Comparison of ENCODE assay signal across 10 mouse cellular contexts in genomic region chr7:122199296-122199695, GRCm38 (mm10). TPM values are rescaled to one million over a fixed set of nuclear protein-coding genes. Genes with fewer than 3 reads are reported as not detected.
DNase-seq lines count a peak whose midpoint lies in the region; ATAC-seq and TF ChIP-seq lines count a peak whose summit lies in the region.
"Had no signal": no experiment of that assay in that cellular context is flagged by ENCODE, and none has a peak within 500 bp of the region (broad histone marks: within the 10 kb centered on the region; RNA-seq: fewer than 3 reads in every experiment).

No protein-coding gene starts in this region.

- H3K27ac ChIP-seq in cerebellum, adult 2 months (ENCODE audit: insufficient read depth, low read length): no peak overlapping the region
- H3K27ac ChIP-seq in limb, embryonic 14.5 days (replicated peaks; ENCODE audit: low read depth, low read length): no peak overlapping the region
- no peak overlapping the region for H3K27ac ChIP-seq in limb, embryonic 10.5 days

- no peaks in the 10 kb centered on the region for H3K4me1 ChIP-seq in cerebellum, adult 2 months (ENCODE audit: control insufficient read depth, insufficient read depth, low read length)
- no peaks in the 10 kb centered on the region for H3K4me1 ChIP-seq in limb, embryonic 14.5 days (ENCODE audit: control insufficient read depth, insufficient read depth, low read length)
- no peaks in the 10 kb centered on the region for H3K4me1 ChIP-seq in limb, embryonic 10.5 days

- TF ChIP-seq CTCF in cerebellum, adult 2 months (IDR thresholded peaks at IDR 0.05; ENCODE audit: borderline replicate concordance, insufficient read depth, low read depth, low read length): peak; percentile 36; the same call in 1 of the 2 replicates
- peak; percentile 54; the same call in 1 of the 2 replicates for TF ChIP-seq CTCF in brain, embryonic 14.5 days (IDR thresholded peaks at IDR 0.05; ENCODE audit: borderline replicate concordance, extremely low read depth, insufficient read depth, insufficient read length)

- no peak overlapping the region for H3K9ac ChIP-seq in limb, embryonic 14.5 days (ENCODE audit: low read depth, low read length, severe bottlenecking)

- no peak for ATAC-seq in limb, embryonic 14.5 days (ENCODE audit: low FRiP score, low read depth)

- H3K27me3 ChIP-seq in cerebellum, adult 2 months (ENCODE audit: control insufficient read depth, insufficient read depth, low read length): no peaks in the 10 kb centered on the region
- H3K27me3 ChIP-seq in limb, embryonic 14.5 days (ENCODE audit: control insufficient read depth, insufficient read depth, low read length): no peaks in the 10 kb centered on the region
- no peaks in the 10 kb centered on the region for H3K27me3 ChIP-seq in limb, embryonic 10.5 days (ENCODE audit: low read depth, poor library complexity, severe bottlenecking)

- peak in 1 of 2 experiments; percentile 26 for DNase-seq in cerebellum, adult 2 months
- DNase-seq in cerebellum, postnatal 4 days (ENCODE audit: low spot score in 2 of 2): no peak
- peak; percentile 31 for DNase-seq in limb, embryonic 14.5 days (ENCODE audit: low spot score)
- DNase-seq in limb, embryonic 10.5 days (ENCODE audit: low spot score): no peak
- peak; percentile 63 for DNase-seq in brain, embryonic 14.5 days (ENCODE audit: low read depth)
- DNase-seq in layer of hippocampus, adult 18-20 months (ENCODE audit: low spot score in 2 of 2): peak; percentile 5 to 54
- DNase-seq in retina, postnatal 1 day: peak; percentile 69
- DNase-seq in ovary, adult 18-20 months (ENCODE audit: low spot score): no peak

- 32% methylated on average over 5 of the region's 5 CpGs for WGBS in cerebellum, adult 2 months
- WGBS in limb, embryonic 14.5 days: 23% methylated on average over 5 of the region's 5 CpGs
- 36% methylated on average over 5 of the region's 5 CpGs for WGBS in limb, embryonic 10.5 days

- no peaks in the 10 kb centered on the region for H3K9me3 ChIP-seq in limb, embryonic 14.5 days (ENCODE audit: control insufficient read depth, low read length)
- H3K9me3 ChIP-seq in limb, embryonic 10.5 days (replicated peaks): no peaks in the 10 kb centered on the region

- no peak overlapping the region for H3K4me3 ChIP-seq in cerebellum, adult 2 months (replicated peaks; ENCODE audit: insufficient read depth, low read depth, low read length)
- H3K4me3 ChIP-seq in limb, embryonic 14.5 days (replicated peaks; ENCODE audit: low read length): no peak overlapping the region
- H3K4me3 ChIP-seq in limb, embryonic 10.5 days: no peak overlapping the region
- H3K4me3 ChIP-seq: myocyte had no signal

- no peak overlapping the region for H3K4me2 ChIP-seq in limb, embryonic 14.5 days (replicated peaks; ENCODE audit: low read depth, low read length, severe bottlenecking)

- no peak for TF ChIP-seq POLR2A in cerebellum, adult 2 months (IDR thresholded peaks at IDR 0.05; ENCODE audit: borderline replicate concordance, insufficient read depth, low read length)
- TF ChIP-seq POLR2A in limb, embryonic 14.5 days (IDR thresholded peaks at IDR 0.05; ENCODE audit: borderline replicate concordance, extremely low read depth, insufficient read depth, insufficient read length): no peak
- TF ChIP-seq POLR2A in brain, embryonic 14.5 days (IDR thresholded peaks at IDR 0.05; ENCODE audit: borderline replicate concordance, extremely low read depth, insufficient read depth, insufficient read length, poor library complexity, severe bottlenecking): no peak

- H3K36me3 ChIP-seq in limb, embryonic 14.5 days (ENCODE audit: control insufficient read depth, insufficient read depth, low read length): no peaks in the 10 kb centered on the region
- H3K36me3 ChIP-seq in limb, embryonic 10.5 days: no peaks in the 10 kb centered on the region

RNA-seq across cellular contexts. Expression of gene Ern2, which starts 13.3 kb away (rescaled TPM):
- 0.11 and 0.21 TPM in 2 replicates for polyA plus RNA-seq in cerebellum, adult 2 months (2012; rRNA removed)
- polyA plus RNA-seq in limb, embryonic 14.5 days (2012; rRNA removed): 0.05 TPM in 1 of 2 replicates, not detected in the other
- not detected in 2 replicates for polyA plus RNA-seq in limb, embryonic 14.5 days (2014; fragmentation: Nextera tagmentation; extraction: Ambion mirVana)
- polyA plus RNA-seq in limb, embryonic 10.5 days (2016; fragmentation: Nextera tagmentation; extraction: Ambion mirVana): not detected in 2 replicates
- polyA plus RNA-seq in brain, embryonic 14.5 days (2012; rRNA removed): 1.8 and 1.9 TPM in 2 replicates
- total RNA-seq in layer of hippocampus, adult 18-20 months (2021): 1 to 10 TPM in 1 of 2 experiments, under 1 TPM in 1; 0.36 to 1.1 TPM
- total RNA-seq: heart, postnatal 36 days had no signal
- polyA plus RNA-seq: myocyte had no signal

RNA-seq across cellular contexts. Expression of gene Chp2, which starts 20.0 kb away (rescaled TPM):
- polyA plus RNA-seq in cerebellum, adult 2 months (2012; rRNA removed): 0.29 and 0.46 TPM in 2 replicates
- 0.15 and 0.18 TPM in 2 replicates for polyA plus RNA-seq in limb, embryonic 14.5 days (2012; rRNA removed)
- polyA plus RNA-seq in limb, embryonic 14.5 days (2014; fragmentation: Nextera tagmentation; extraction: Ambion mirVana): 0.18 and 0.45 TPM in 2 replicates
- not detected in 2 replicates for polyA plus RNA-seq in limb, embryonic 10.5 days (2016; fragmentation: Nextera tagmentation; extraction: Ambion mirVana)
- polyA plus RNA-seq in brain, embryonic 14.5 days (2012; rRNA removed): 1.5 and 1.9 TPM in 2 replicates
- 1 to 10 TPM; 3.3 to 3.7 TPM for total RNA-seq in layer of hippocampus, adult 18-20 months (2021)
- polyA plus RNA-seq: myocyte had no signal

RNA-seq across cellular contexts. Expression of gene Plk1, which starts 40.1 kb away (rescaled TPM):
- 2.0 and 2.1 TPM in 2 replicates for polyA plus RNA-seq in cerebellum, adult 2 months (2012; rRNA removed)
- polyA plus RNA-seq in limb, embryonic 14.5 days (2012; rRNA removed): 80.0 and 86.3 TPM in 2 replicates
- polyA plus RNA-seq in limb, embryonic 14.5 days (2014; fragmentation: Nextera tagmentation; extraction: Ambion mirVana): 78.4 and 84.6 TPM in 2 replicates
- polyA plus RNA-seq in limb, embryonic 10.5 days (2016; fragmentation: Nextera tagmentation; extraction: Ambion mirVana): 248 and 264 TPM in 2 replicates
- polyA plus RNA-seq in brain, embryonic 14.5 days (2012; rRNA removed): 28.6 and 40.6 TPM in 2 replicates
- 1 to 10 TPM; 1.4 to 1.9 TPM for total RNA-seq in layer of hippocampus, adult 18-20 months (2021)

Comparison
In these comparisons a context has a peak if more than half of its experiments do, and no peak if none do; other contexts are left out.
1. DNase-seq: peak in limb, embryonic 14.5 days (single experiment), brain, embryonic 14.5 days (single experiment), layer of hippocampus, adult 18-20 months (2 of 2) and retina, postnatal 1 day (single experiment); none in cerebellum, postnatal 4 days (0 of 2), limb, embryonic 10.5 days (single experiment) and ovary, adult 18-20 months (single experiment).